Mouse (Mus musculus): ENCODE data around the gene Fras1.

- TF ChIP-seq POLR2A (IDR thresholded peaks at IDR 0.05; ENCODE audit: extremely low read depth, insufficient read depth, low read length) (no peak), CTCF (IDR thresholded peaks at IDR 0.05; ENCODE audit: low read depth, low read length) (no peak)
Measured at GRCm38 (mm10) chr5:96395786-96396650, 22.3 kb downstream of the Fras1 start.
